Mouse (Mus musculus) intestine, postnatal 0 days (tissue): Measurements from ENCODE around the gene Cep95. TPM values are rescaled to one million over a fixed set of nuclear protein-coding genes. Genes with fewer than 3 reads are reported as not detected.

Experiments
- ATAC-seq: fragments of 200-750 bp; cut with Nextera tagmentation; 2 replicates; pipeline ENCODE4 v1.8.0; 2017; ENCODE audit warnings: mild to moderate bottlenecking, moderate TSS enrichment, moderate library complexity
- H3K27ac ChIP-seq: fragments of 300-500 bp; sonication (generic); 2 replicates; pipeline ENCODE4 v1.5.1; 2014; ENCODE audit warnings: mild to moderate bottlenecking, low read depth, low read length, moderate library complexity
- H3K27me3 ChIP-seq: fragments of 300-500 bp; sonication (generic); replicated peaks from 2 replicates; pipeline ENCODE4 v1.6.1; 2014; ENCODE audit warnings: low read length, mixed read lengths; ENCODE audit not compliant: control insufficient read depth, insufficient read depth
- H3K36me3 ChIP-seq: fragments of 300-500 bp; sonication (generic); 2 replicates; pipeline ENCODE4 v1.6.1; 2014; ENCODE audit warnings: mild to moderate bottlenecking, moderate library complexity; ENCODE audit not compliant: control insufficient read depth, insufficient read depth
- H3K4me1 ChIP-seq: fragments of 300-500 bp; sonication (generic); replicated peaks from 2 replicates; pipeline ENCODE4 v1.6.1; 2014; ENCODE audit warnings: antibody characterized with exemption, low read length, mixed read lengths; ENCODE audit not compliant: control insufficient read depth, insufficient read depth
- H3K4me2 ChIP-seq: fragments of 300-500 bp; sonication (generic); replicated peaks from 2 replicates; pipeline ENCODE4 v1.6.1; 2014; ENCODE audit warnings: low read depth, mild to moderate bottlenecking, moderate library complexity
- H3K4me3 ChIP-seq: fragments of 300-500 bp; sonication (generic); 2 replicates; pipeline ENCODE4 v1.5.1; 2014; ENCODE audit warnings: low read depth, low read length
- H3K9ac ChIP-seq: fragments of 300-500 bp; sonication (generic); 2 replicates; pipeline ENCODE4 v1.6.1; 2014; ENCODE audit warnings: mild to moderate bottlenecking, low read depth, low read length
- H3K9me3 ChIP-seq: fragments of 300-500 bp; sonication (generic); 2 replicates; pipeline ENCODE4 v1.6.1; 2016; ENCODE audit warnings: mixed run types; ENCODE audit not compliant: control insufficient read depth
- CTCF ChIP-seq: sonication (generic); IDR thresholded peaks from 2 replicates; pipeline ENCODE4 v1.5.1; 2016; ENCODE audit warnings: low read depth, mild to moderate bottlenecking, control low read depth, antibody characterized with exemption, moderate library complexity
- WGBS: fragments of 180-500 bp; shearing (Covaris S2); extraction: QIAGEN DNeasy Blood & Tissue Kit; methylation state at CpG from one replicate; pipeline ENCODE4 v1.1.7; 2014; 5-methylcytosine and 5-hydroxymethylcytosine counted together
- polyA plus RNA-seq: library from polyadenylated mRNA; unstranded; fragments of >200 nt; fragmentation: Nextera tagmentation; extraction: Ambion mirVana; gene quantifications from 2 replicates; pipeline ENCODE4 v1.2.1, GENCODE M21; 2015

Cep95 gene
- polyA plus RNA-seq, 1 experiment from 2014 or later: 5.3 TPM

- 42% methylated on average over 7 of the region's 7 CpGs for WGBS
- H3K4me2 ChIP-seq: no peak overlapping the region
- H3K27me3 ChIP-seq: no peaks in the 10 kb centered on the region
- no peak overlapping the region for H3K9ac ChIP-seq
- no peaks in the 10 kb centered on the region for H3K9me3 ChIP-seq
- H3K4me1 ChIP-seq: 0 out of 2 replicates have a peak, but pooled peaks cover 7% of the 10 kb centered on the region
- H3K4me3 ChIP-seq: no peak overlapping the region
- H3K36me3 ChIP-seq: peaks cover 47% of the 10 kb centered on the region
- peak; percentile 16; the same call in 1 of the 2 replicates for TF ChIP-seq CTCF
- ATAC-seq: peak; percentile 80
- peak overlapping the region; percentile 88 for H3K27ac ChIP-seq
Measured at GRCm38 (mm10) chr11:106812410-106813136, 23.5 kb downstream of the Cep95 start.

- H3K4me1 ChIP-seq: 0 out of 2 replicates have a peak, but pooled peaks cover 7% of the 10 kb centered on the region
- no peak overlapping the region for H3K4me2 ChIP-seq
- no peaks in the 10 kb centered on the region for H3K27me3 ChIP-seq
- peak overlapping the region; percentile 88 for H3K27ac ChIP-seq
- no peak for TF ChIP-seq CTCF
- H3K4me3 ChIP-seq: no peak overlapping the region
- no peaks in the 10 kb centered on the region for H3K9me3 ChIP-seq
- peaks cover 62% of the 10 kb centered on the region for H3K36me3 ChIP-seq
- no peak for ATAC-seq
- 69% methylated on average over 14 of the region's 14 CpGs for WGBS
- H3K9ac ChIP-seq: no peak overlapping the region
Measured at GRCm38 (mm10) chr11:106814601-106815320, 25.7 kb downstream of the Cep95 start.

GRCm38 (mm10) chr11:106815331-106815730 lies 26.3 kb downstream of the Cep95 start:
- 92% methylated on average over 2 of the region's 2 CpGs for WGBS
- Histone ChIP-seq H3K27ac (peak overlapping the region; percentile 70), H3K36me3 (peaks cover 60% of the 10 kb centered on the region)

GRCm38 (mm10) chr11:106815761-106816160 lies 26.7 kb downstream of the Cep95 start:
- no peak for ATAC-seq
- no peak overlapping the region for H3K9ac ChIP-seq
- 67% methylated on average over 2 of the region's 2 CpGs for WGBS
- H3K9me3 ChIP-seq: no peaks in the 10 kb centered on the region
- H3K4me1 ChIP-seq: 0 out of 2 replicates have a peak, but pooled peaks cover 7% of the 10 kb centered on the region
- peaks cover 60% of the 10 kb centered on the region for H3K36me3 ChIP-seq
- TF ChIP-seq CTCF: no peak
- peak overlapping the region; percentile 70; the same call in 1 of the 2 replicates for H3K27ac ChIP-seq
- H3K27me3 ChIP-seq: no peaks in the 10 kb centered on the region
- H3K4me2 ChIP-seq: no peak overlapping the region
- no peak overlapping the region for H3K4me3 ChIP-seq

More at GRCm38 (mm10) chr11:106815331-106815730, 26.3 kb downstream of the Cep95 start:
- Histone ChIP-seq H3K9me3 (no peaks in the 10 kb centered on the region), H3K4me2 (no peak overlapping the region), H3K4me1 (0 out of 2 replicates have a peak, but pooled peaks cover 7% of the 10 kb centered on the region), H3K9ac (no peak overlapping the region), H3K4me3 (no peak overlapping the region), H3K27me3 (no peaks in the 10 kb centered on the region)
- ATAC-seq: no peak
- TF ChIP-seq CTCF: no peak

GRCm38 (mm10) chr11:106816316-106816715 lies 27.3 kb downstream of the Cep95 start:
- no peak overlapping the region for H3K27ac ChIP-seq
- H3K36me3 ChIP-seq: peaks cover 60% of the 10 kb centered on the region
- no peak overlapping the region for H3K9ac ChIP-seq
- ATAC-seq: no peak
- H3K4me3 ChIP-seq: no peak overlapping the region
- H3K27me3 ChIP-seq: no peaks in the 10 kb centered on the region
- no peak for TF ChIP-seq CTCF
- 0 out of 2 replicates have a peak, but pooled peaks cover 7% of the 10 kb centered on the region for H3K4me1 ChIP-seq
- no peak overlapping the region for H3K4me2 ChIP-seq
- 86% methylated on average over 7 of the region's 7 CpGs for WGBS
- no peaks in the 10 kb centered on the region for H3K9me3 ChIP-seq

GRCm38 (mm10) chr11:106817156-106817555 lies 28.1 kb downstream of the Cep95 start:
- no peak overlapping the region for H3K27ac ChIP-seq
- no peaks in the 10 kb centered on the region for H3K27me3 ChIP-seq
- 0 out of 2 replicates have a peak, but pooled peaks cover 4% of the 10 kb centered on the region for H3K4me1 ChIP-seq
- TF ChIP-seq CTCF: no peak
- peaks cover 66% of the 10 kb centered on the region for H3K36me3 ChIP-seq
- H3K9ac ChIP-seq: no peak overlapping the region
- no peak overlapping the region for H3K4me3 ChIP-seq
- H3K9me3 ChIP-seq: no peaks in the 10 kb centered on the region
- no peak for ATAC-seq
- no peak overlapping the region for H3K4me2 ChIP-seq
- WGBS: 97% methylated on average over 3 of the region's 3 CpGs
